Mouse (Mus musculus) skeletal muscle tissue, adult 2 months (tissue): Measurements from ENCODE around the gene Cwf19l1.

ENCODE experiments used
- DNase-seq: peaks from one replicate; pipeline ENCODE4 v3.0.0-alpha.2; 2012; ENCODE audit warnings: low read depth, low spot score

The Cwf19l1 gene

GRCm38 (mm10) chr19:44063773-44064172 is 71.9 kb downstream of the Cwf19l1 start:
- no peak for DNase-seq

- no peak for DNase-seq
These were observed 75.5 kb downstream of the Cwf19l1 start for GRCm38 (mm10) chr19:44060226-44060625.
